Mouse (Mus musculus): ENCODE data around the gene Olfr718-ps1. TPM values are rescaled to one million over a fixed set of nuclear protein-coding genes. Genes with fewer than 3 reads are reported as not detected.
"Not testable (repeated sequence)": the region's sequence is repeated elsewhere in the genome, so short reads cannot be mapped to it uniquely, and the experiment has no call there.

Olfr718-ps1 gene
- total RNA-seq (2021), result under 1 TPM; 0.06 to 0.18 TPM

- no peak for DNase-seq
- intact Hi-C loops (cut with DNase I), result no loop called here
Observed at GRCm38 (mm10) chr5:143147481-143147880, at the start of gene Olfr718-ps1. Gene Olfr718-ps1 (minus strand): TSS chr5:143147581.

GRCm38 (mm10) chr5:143196506-143196905, 49.1 kb upstream of the Olfr718-ps1 start:
- no peak for DNase-seq
- intact Hi-C loops (cut with DNase I), result no loop called here

- no peak for DNase-seq
- intact Hi-C loops (cut with DNase I), result no loop called here
Observed at GRCm38 (mm10) chr5:143195166-143195565, 47.8 kb upstream of the Olfr718-ps1 start.

GRCm38 (mm10) chr5:143194747-143195146, 47.4 kb upstream of the Olfr718-ps1 start:
- not testable (repeated sequence) for DNase-seq
- intact Hi-C loops (cut with DNase I), result loop anchor here (5.0 kb wide), 1 partner anchor 33 kb away; the partner anchor contains the start of gene Spdye4a

DNA sequence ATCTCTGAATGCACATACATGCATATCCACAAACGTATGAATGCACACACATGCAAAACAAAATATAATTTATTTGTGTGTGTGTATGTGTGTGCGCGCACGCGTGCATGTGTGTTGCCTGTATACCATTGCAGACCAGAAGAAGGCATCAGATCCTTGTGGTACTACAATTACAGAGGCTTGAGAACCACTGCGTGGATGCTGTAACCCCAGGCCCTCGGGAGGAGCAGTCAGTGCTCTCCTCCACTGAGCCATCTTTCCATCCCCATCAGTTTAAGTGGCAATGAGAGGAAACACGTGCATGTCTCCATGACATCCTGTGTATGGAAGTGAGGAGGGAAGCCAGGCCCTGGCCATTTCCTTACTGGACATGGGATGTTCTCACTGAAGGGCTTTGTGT, 45.4 kb upstream of the Olfr718-ps1 start:
- intact Hi-C loops (cut with DNase I), result loop anchor here (5.0 kb wide), 1 partner anchor 34 kb away; the partner anchor contains the start of gene Spdye4a
- no peak for DNase-seq

GRCm38 (mm10) chr5:143188014-143188413, 40.6 kb upstream of the Olfr718-ps1 start:
- intact Hi-C loops (cut with DNase I), result not testable (repeated sequence)

DNA sequence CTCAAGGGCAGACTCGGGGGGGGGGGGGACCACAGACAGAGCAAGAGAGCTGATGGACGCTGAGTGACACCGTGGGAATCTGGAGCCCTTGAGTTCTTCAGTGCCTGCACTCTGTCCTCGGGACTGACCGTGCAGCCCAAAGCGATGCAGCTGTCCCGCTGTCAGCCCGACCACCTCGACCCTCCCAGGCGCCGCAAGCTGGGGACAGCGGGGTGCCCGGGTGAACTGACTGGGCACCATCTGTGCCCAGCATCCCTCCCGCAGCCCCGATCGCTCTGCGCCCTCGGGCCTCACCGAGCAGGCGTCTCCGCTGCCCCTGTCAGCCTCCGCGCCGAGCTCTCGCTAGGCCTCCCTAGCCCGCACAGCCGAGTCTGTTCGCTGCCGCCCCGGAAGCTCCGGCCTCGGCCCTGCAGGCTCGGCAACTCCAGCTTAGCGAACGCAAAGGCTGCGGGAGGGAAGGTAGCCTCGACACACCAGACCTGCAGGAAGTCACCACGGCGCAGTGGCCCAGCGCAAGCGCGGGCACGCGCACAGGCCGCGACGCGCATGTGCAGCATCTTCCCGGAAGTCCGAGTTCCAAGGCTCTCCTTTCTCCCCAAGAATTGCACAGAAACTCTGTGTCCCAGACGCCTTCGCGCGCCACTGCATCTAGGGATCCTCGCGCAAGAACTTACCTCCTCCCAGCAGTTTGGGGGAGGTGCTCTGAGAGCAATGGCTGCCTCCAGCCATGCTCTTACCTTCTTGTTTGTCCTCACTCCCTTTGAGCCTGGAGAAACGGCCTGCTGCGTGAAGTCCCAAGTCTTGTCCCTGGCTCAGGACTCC, 33.1 kb upstream of the Olfr718-ps1 start, which contains the start of the genes Rbak and Spdye4b:
Rbak (minus strand) TSS at position 521 of the 822 bp plus-strand sequence.
Spdye4b (plus strand) TSS at position 763 of the 822 bp plus-strand sequence.
- intact Hi-C loops (cut with DNase I), result loop anchor here (2.0 kb wide), 1 partner anchor 54 kb away; the partner anchor contains the start of gene Zfp12
- DNase-seq, result peak; percentile 94

More at GRCm38 (mm10) chr5:143188014-143188413, 40.6 kb upstream of the Olfr718-ps1 start:
- DNase-seq, result not testable (repeated sequence)

DNA sequence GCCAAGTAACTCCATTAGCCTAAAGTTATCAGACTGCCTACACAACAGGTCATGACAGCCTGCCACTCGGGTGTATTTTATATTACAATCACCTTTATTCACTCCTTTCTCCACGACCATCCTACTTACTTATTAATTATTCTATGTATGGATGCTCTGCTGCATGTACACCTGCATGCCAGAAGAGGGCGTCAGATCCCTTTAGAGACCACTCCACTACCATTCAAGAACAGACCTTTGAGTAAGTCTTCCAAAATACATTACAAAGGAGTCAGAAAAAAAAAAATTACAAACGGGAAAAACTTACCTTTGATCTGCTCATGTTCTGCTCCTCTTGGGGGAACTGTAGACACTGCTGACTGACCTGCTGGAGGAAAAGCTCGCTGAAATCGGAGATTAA, 31.8 kb upstream of the Olfr718-ps1 start:
- peak; percentile 17 for DNase-seq
- intact Hi-C loops (cut with DNase I), result no loop called here

DNA sequence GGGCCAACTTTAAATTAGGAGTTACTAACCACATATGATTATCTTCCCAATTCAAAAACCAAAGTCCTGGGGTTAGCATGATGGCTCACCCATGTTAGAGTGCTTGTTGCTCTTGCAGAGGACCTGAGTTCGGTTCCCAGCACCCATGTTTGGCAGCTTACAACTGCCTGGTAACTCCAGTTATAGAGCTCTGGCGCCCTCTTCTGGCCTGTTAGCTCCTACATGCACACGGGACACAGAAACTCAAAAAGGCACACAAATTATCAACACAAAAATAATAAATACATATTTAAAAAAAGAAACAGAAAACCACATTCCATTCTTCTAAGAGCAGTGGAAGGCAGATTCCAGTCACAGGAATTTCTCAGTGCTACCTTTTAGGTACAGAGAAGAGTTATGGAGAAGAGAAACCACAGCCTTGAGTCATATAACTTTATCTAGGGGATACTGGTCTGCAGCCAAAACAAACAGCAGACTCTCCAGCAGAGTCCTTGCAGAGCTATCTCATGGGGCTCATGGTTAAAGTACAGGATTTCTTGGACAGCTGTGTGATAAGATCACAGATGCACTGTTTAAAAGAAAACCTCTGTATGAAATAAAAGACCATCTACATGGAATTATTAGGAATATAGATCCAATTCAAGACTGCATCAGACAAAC, 30.3 kb upstream of the Olfr718-ps1 start:
- DNase-seq, result no peak
- intact Hi-C loops (cut with DNase I), result no loop called here

GRCm38 (mm10) chr5:143175970-143176369, 28.6 kb upstream of the Olfr718-ps1 start:
- intact Hi-C loops (cut with DNase I), result no loop called here
- no peak for DNase-seq

- intact Hi-C loops (cut with DNase I), result no loop called here
- DNase-seq, result no peak
Observed at GRCm38 (mm10) chr5:143165508-143166070, 18.2 kb upstream of the Olfr718-ps1 start.

GRCm38 (mm10) chr5:143155534-143155933, 8.2 kb upstream of the Olfr718-ps1 start:
- DNase-seq, result no peak
- intact Hi-C loops (cut with DNase I), result no loop called here

DNA sequence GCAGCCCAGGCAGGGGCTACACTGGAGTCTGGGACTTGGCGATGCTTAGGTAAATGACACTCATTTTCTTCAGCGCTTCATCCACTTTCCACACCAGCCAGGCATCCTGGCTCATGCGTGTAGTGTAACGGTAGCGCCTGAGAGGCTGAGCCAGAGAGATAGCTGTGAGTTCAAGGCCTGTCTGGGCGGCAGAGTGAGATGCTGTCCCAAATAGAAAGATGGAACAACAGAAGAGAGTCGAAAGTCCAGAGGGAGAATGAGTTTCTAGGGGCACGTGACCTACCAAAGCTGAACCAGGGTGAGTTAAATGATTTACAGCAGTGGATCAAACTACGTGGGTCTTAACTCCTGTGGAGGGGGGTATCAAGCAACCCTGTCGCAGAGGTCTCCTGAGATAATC, 6.4 kb upstream of the Olfr718-ps1 start:
- DNase-seq, result no peak
- intact Hi-C loops (cut with DNase I), result no loop called here

- no peak for DNase-seq
- intact Hi-C loops (cut with DNase I), result no loop called here
Observed at GRCm38 (mm10) chr5:143150044-143150443, 2.7 kb upstream of the Olfr718-ps1 start.

- DNase-seq, result no peak
- intact Hi-C loops (cut with DNase I), result no loop called here
Observed at GRCm38 (mm10) chr5:143149536-143149935, 2.2 kb upstream of the Olfr718-ps1 start.

DNA sequence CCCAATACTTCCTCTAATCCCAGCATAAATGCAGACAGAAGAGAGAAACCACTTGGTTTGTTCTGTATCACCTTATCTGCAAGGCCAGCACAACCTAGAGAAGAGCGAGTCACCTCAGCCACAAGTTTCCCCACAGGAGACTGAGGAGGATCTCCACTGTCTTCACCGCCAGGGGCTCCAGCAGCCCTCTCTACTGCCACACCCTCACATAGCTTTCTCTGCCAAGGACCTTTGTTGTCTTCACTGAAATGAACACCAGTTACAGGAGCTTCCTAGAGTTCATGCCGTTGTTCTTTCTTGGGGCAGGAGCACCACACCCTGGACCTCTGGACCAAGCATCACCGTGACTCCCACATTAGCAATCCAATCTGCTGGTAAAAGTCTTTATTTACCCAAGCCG, 1.3 kb upstream of the Olfr718-ps1 start:
- intact Hi-C loops (cut with DNase I), result no loop called here

DNA sequence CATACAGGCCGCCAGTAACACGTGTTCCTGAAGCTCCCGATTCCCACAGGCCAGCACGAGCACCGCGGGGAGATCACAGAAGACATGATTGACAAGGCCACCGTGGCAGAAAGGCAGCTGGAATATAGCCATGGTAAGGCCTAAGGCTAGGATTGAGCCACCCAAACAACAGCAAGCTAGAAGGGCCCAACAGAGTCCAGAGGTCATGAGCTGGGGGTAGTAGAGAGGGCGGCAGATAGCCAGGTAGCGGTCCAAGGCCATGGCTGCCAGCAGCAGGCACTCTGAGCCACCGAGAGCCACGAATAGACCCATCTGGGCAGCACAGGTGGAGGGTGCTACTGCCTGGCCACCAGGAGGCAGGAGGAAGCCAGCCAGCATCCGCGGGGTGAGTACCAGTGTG, 9.8 kb downstream of the Olfr718-ps1 start:
- no peak for DNase-seq
- intact Hi-C loops (cut with DNase I), result no loop called here

More for the DNA sequence above, 1.3 kb upstream of the Olfr718-ps1 start:
- no peak for DNase-seq

GRCm38 (mm10) chr5:143135042-143135441, 12.3 kb downstream of the Olfr718-ps1 start:
- intact Hi-C loops (cut with DNase I), result no loop called here
- DNase-seq, result no peak

DNA sequence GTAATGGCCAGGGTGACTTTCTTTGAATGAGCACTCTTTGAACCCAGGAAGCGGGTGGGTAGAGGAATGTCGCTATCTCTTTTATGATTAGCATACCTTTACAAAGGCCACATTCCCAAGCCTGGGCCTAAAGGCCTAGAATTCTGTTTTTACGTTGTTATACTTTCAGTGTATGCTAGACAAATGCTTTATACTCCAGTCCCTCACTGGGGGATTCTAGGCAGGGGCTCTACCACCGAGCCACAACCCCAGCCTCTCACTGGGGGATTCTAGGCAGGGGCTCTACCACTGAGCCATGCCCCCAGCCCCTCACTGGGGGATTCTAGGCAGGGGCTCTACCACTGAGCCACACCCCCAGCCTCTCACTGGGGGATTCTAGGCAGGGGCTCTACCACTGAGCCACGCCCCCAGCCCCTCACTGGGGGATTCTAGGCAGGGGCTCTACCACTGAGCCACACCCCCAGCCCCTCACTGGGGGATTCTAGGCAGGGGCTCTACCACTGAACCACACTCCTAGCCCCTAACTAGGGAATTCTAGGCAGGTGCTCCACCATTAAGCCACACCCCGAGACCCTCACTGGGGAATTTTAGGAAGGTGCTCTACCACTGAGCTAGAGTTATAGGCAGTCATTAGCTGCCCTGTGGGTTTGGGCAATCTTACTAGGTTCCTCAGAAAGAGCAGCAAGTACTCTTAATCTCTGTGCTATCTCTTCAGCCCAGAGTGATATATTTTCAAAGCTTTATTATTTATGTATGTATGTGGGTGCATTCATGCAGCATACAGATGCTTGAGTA, 13.0 kb downstream of the Olfr718-ps1 start:
- intact Hi-C loops (cut with DNase I); DNase-seq: not testable (repeated sequence)

DNA sequence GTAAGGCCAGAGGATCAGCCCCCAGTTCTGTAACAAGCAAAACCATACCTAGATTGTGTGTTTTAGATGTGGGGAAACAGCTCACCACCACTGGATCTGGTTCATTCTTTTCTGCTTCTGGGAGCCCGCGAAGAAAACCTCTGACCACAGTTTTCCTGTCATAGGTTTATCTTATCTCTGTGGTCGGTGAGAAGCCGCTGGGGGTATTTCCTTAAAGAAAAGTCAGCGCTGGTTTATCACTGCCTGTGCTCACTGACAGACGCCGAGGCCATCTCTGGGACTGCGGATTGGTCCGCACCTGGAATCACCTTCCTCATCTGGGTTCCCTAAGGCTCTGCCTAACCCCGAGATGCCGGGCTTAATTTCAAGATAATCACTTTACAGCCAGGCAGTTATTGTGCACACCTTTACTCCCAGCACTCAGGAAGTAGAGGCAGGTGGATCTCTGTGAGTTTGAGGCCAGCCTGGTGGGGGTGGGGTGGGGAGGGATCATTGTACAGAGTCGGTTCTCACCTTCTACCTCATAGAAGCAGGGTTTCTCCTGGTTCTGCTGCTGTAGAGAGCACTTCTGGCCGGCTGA, 14.4 kb downstream of the Olfr718-ps1 start:
- intact Hi-C loops (cut with DNase I), result no loop called here
- no peak for DNase-seq

Measured in left cerebral cortex, postnatal 4 days (tissue).